Mouse (Mus musculus) heart, embryonic 13.5 days (tissue): Measurements from ENCODE around the gene Mgp. TPM values are rescaled to one million over a fixed set of nuclear protein-coding genes. Genes with fewer than 3 reads are reported as not detected.

ENCODE experiments used
- ATAC-seq: fragments of 200-750 bp; cut with Nextera tagmentation; 2 replicates; pipeline ENCODE4 v1.8.0; 2017; ENCODE audit warnings: moderate TSS enrichment; ENCODE audit not compliant: insufficient number of reproducible peaks, low FRiP score, low TSS enrichment; ENCODE audit errors: extremely low read depth
- H3K27ac ChIP-seq: fragments of 300-500 bp; sonication (generic); replicated peaks from 2 replicates; pipeline ENCODE4 v1.5.1; 2015; ENCODE audit warnings: moderate library complexity, mild to moderate bottlenecking, inconsistent platforms
- H3K27me3 ChIP-seq: fragments of 300-500 bp; sonication (generic); replicated peaks from 2 replicates; pipeline ENCODE4 v1.6.1; 2015; ENCODE audit warnings: mild to moderate bottlenecking, inconsistent platforms
- H3K36me3 ChIP-seq: fragments of 300-500 bp; sonication (generic); 2 replicates; pipeline ENCODE4 v1.6.1; 2015; ENCODE audit warnings: mild to moderate bottlenecking, inconsistent platforms
- H3K4me1 ChIP-seq: fragments of 300-500 bp; sonication (generic); 2 replicates; pipeline ENCODE4 v1.6.1; 2015; ENCODE audit warnings: inconsistent platforms
- H3K4me2 ChIP-seq: fragments of 300-500 bp; sonication (generic); 2 replicates; pipeline ENCODE4 v1.6.1; 2015; ENCODE audit warnings: inconsistent platforms, mild to moderate bottlenecking, moderate library complexity
- H3K4me3 ChIP-seq: fragments of 300-500 bp; sonication (generic); 2 replicates; pipeline ENCODE4 v1.5.1; 2015; ENCODE audit warnings: moderate library complexity, mild to moderate bottlenecking, inconsistent platforms
- H3K9ac ChIP-seq: fragments of 300-500 bp; sonication (generic); 2 replicates; pipeline ENCODE4 v1.6.1; 2015; ENCODE audit warnings: inconsistent platforms, mild to moderate bottlenecking, moderate library complexity
- H3K9me3 ChIP-seq: fragments of 300-500 bp; sonication (generic); 2 replicates; pipeline ENCODE4 v1.6.1; 2016; ENCODE audit warnings: inconsistent platforms
- WGBS: fragments of 180-500 bp; shearing (Covaris S2); methylation state at CpG from one replicate; pipeline ENCODE4 v1.1.7; 2015; ENCODE audit warnings: mixed read lengths; 5-methylcytosine and 5-hydroxymethylcytosine counted together
- polyA plus RNA-seq: library from polyadenylated mRNA; unstranded; fragments of >200 nt; fragmentation: Nextera tagmentation; extraction: Ambion mirVana; gene quantifications from 2 replicates; pipeline ENCODE4 v1.2.1, GENCODE M21; 2015

Mgp gene
- polyA plus RNA-seq, 1 experiment from 2014 or later, result 310 TPM

GRCm38 (mm10) chr6:136848971-136849370 lies 26.7 kb downstream of the Mgp start:
- no peaks in the 10 kb centered on the region for H3K27me3 ChIP-seq
- H3K4me2 ChIP-seq, result no peak overlapping the region
- no peaks in the 10 kb centered on the region for H3K9me3 ChIP-seq
- WGBS, result 76% methylated on average over 5 of the region's 5 CpGs
- ATAC-seq, result no peak
- H3K4me1 ChIP-seq, result peaks cover 25% of the 10 kb centered on the region
- H3K9ac ChIP-seq, result no peak overlapping the region
- peaks cover 26% of the 10 kb centered on the region for H3K36me3 ChIP-seq
- no peak overlapping the region for H3K27ac ChIP-seq
- no peak overlapping the region for H3K4me3 ChIP-seq

- H3K4me1 ChIP-seq, result peaks cover 23% of the 10 kb centered on the region
- H3K27ac ChIP-seq, result no peak overlapping the region
- H3K27me3 ChIP-seq, result no peaks in the 10 kb centered on the region
- no peak overlapping the region for H3K4me2 ChIP-seq
- H3K9me3 ChIP-seq, result no peaks in the 10 kb centered on the region
- H3K36me3 ChIP-seq, result peaks cover 24% of the 10 kb centered on the region
- H3K9ac ChIP-seq, result no peak overlapping the region
- 81% methylated on average over 8 of the region's 8 CpGs for WGBS
- no peak for ATAC-seq
- no peak overlapping the region for H3K4me3 ChIP-seq
Observed at GRCm38 (mm10) chr6:136848399-136848798, 27.2 kb downstream of the Mgp start.

- Histone ChIP-seq H3K9me3 (no peaks in the 10 kb centered on the region), H3K27me3 (no peaks in the 10 kb centered on the region), H3K4me2 (no peak overlapping the region), H3K27ac (no peak overlapping the region), H3K9ac (no peak overlapping the region), H3K4me1 (peaks cover 17% of the 10 kb centered on the region), H3K36me3 (peaks cover 24% of the 10 kb centered on the region), H3K4me3 (no peak overlapping the region)
- ATAC-seq, result no peak
- WGBS, result 16% methylated on average over 2 of the region's 2 CpGs
Observed at GRCm38 (mm10) chr6:136847790-136848189, 27.8 kb downstream of the Mgp start.

- Histone ChIP-seq H3K9ac (no peak overlapping the region), H3K36me3 (peaks cover 24% of the 10 kb centered on the region), H3K9me3 (no peaks in the 10 kb centered on the region), H3K4me2 (no peak overlapping the region), H3K4me3 (no peak overlapping the region), H3K27ac (no peak overlapping the region), H3K27me3 (no peaks in the 10 kb centered on the region), H3K4me1 (peaks cover 11% of the 10 kb centered on the region; the same call in 1 of the 2 replicates)
- 91% methylated on average over 3 of the region's 3 CpGs for WGBS
- ATAC-seq, result no peak
Observed at GRCm38 (mm10) chr6:136847267-136847666, 28.4 kb downstream of the Mgp start.

GRCm38 (mm10) chr6:136845706-136846480 lies 29.7 kb downstream of the Mgp start:
- no peak for ATAC-seq
- Histone ChIP-seq H3K4me2 (no peak overlapping the region), H3K4me1 (0 out of 2 replicates have a peak, but pooled peaks cover 9% of the 10 kb centered on the region), H3K36me3 (peaks cover 17% of the 10 kb centered on the region), H3K9me3 (no peaks in the 10 kb centered on the region), H3K4me3 (no peak overlapping the region), H3K27me3 (no peaks in the 10 kb centered on the region), H3K9ac (no peak overlapping the region), H3K27ac (no peak overlapping the region)
- WGBS, result 69% methylated on average over 5 of the region's 5 CpGs

- no peaks in the 10 kb centered on the region for H3K9me3 ChIP-seq
- WGBS, result 62% methylated on average over 2 of the region's 2 CpGs
- no peak for ATAC-seq
- H3K4me1 ChIP-seq, result 0 out of 2 replicates have a peak, but pooled peaks cover 3% of the 10 kb centered on the region
- H3K27ac ChIP-seq, result no peak overlapping the region
- H3K36me3 ChIP-seq, result peaks cover 17% of the 10 kb centered on the region
- H3K9ac ChIP-seq, result no peak overlapping the region
- H3K4me3 ChIP-seq, result no peak overlapping the region
- no peaks in the 10 kb centered on the region for H3K27me3 ChIP-seq
- H3K4me2 ChIP-seq, result no peak overlapping the region
Observed at GRCm38 (mm10) chr6:136844903-136845302, 30.7 kb downstream of the Mgp start.

- H3K4me3 ChIP-seq, result no peak overlapping the region
- H3K9ac ChIP-seq, result no peak overlapping the region
- no peak for ATAC-seq
- H3K27me3 ChIP-seq, result no peaks in the 10 kb centered on the region
- no peaks in the 10 kb centered on the region for H3K4me1 ChIP-seq
- no peak overlapping the region for H3K27ac ChIP-seq
- no peak overlapping the region for H3K4me2 ChIP-seq
- WGBS, result 67% methylated on average over 3 of the region's 3 CpGs
- no peaks in the 10 kb centered on the region for H3K9me3 ChIP-seq
- no peaks in the 10 kb centered on the region for H3K36me3 ChIP-seq
Observed at GRCm38 (mm10) chr6:136837323-136837722, 38.3 kb downstream of the Mgp start.

- Histone ChIP-seq H3K4me2 (no peak within 1 kb of the TSS), H3K4me3 (no peak within 1 kb of the TSS)
Observed at GRCm38 (mm10) chr6:136835352-136835751, 40.3 kb downstream of the Mgp start, which contains the start of gene Smco3. Smco3 (minus strand) TSS chr6:136835452.

GRCm38 (mm10) chr6:136831712-136832111 lies 43.9 kb downstream of the Mgp start:
- H3K4me2 ChIP-seq, result no peak overlapping the region
- H3K9ac ChIP-seq, result no peak overlapping the region
- no peak overlapping the region for H3K4me3 ChIP-seq
- 63% methylated on average over 5 of the region's 5 CpGs for WGBS
- H3K27ac ChIP-seq, result no peak overlapping the region
- no peaks in the 10 kb centered on the region for H3K36me3 ChIP-seq
- no peaks in the 10 kb centered on the region for H3K9me3 ChIP-seq
- peaks cover 5% of the 10 kb centered on the region; the same call in 1 of the 2 replicates for H3K27me3 ChIP-seq
- H3K4me1 ChIP-seq, result peaks cover 10% of the 10 kb centered on the region
- no peak for ATAC-seq

More at GRCm38 (mm10) chr6:136835352-136835751, 40.3 kb downstream of the Mgp start, which contains the start of gene Smco3:
- Histone ChIP-seq H3K27ac (no peak within 1 kb of the TSS), H3K36me3 (no peaks in the 10 kb centered on the region), H3K9me3 (no peaks in the 10 kb centered on the region), H3K9ac (no peak within 1 kb of the TSS), H3K4me1 (no peaks in the 10 kb centered on the region), H3K27me3 (peaks cover 5% of the 10 kb centered on the region; the same call in 1 of the 2 replicates)
- 43% methylated on average over 4 of the region's 4 CpGs for WGBS
- ATAC-seq, result no peak

- Histone ChIP-seq H3K9me3 (no peaks in the 10 kb centered on the region), H3K4me3 (peak overlapping the region; percentile 100)
- WGBS, result 33% methylated on average over 4 of the region's 4 CpGs
Observed at GRCm38 (mm10) chr6:136828681-136829080, 46.9 kb downstream of the Mgp start.

GRCm38 (mm10) chr6:136827881-136828561 lies 47.6 kb downstream of the Mgp start, which contains the start of gene Wbp11:
Wbp11 (minus strand) TSS chr6:136828233.
- Histone ChIP-seq H3K4me1 (peaks cover 18% of the 10 kb centered on the region), H3K4me2 (peak within 1 kb of the TSS; percentile 91), H3K9me3 (no peaks in the 10 kb centered on the region), H3K9ac (peak within 1 kb of the TSS; percentile 99), H3K36me3 (peaks cover 24% of the 10 kb centered on the region), H3K27ac (peak within 1 kb of the TSS; percentile 88), H3K27me3 (peaks cover 5% of the 10 kb centered on the region; the same call in 1 of the 2 replicates), H3K4me3 (peak within 1 kb of the TSS; percentile 100)
- under 1% methylated on average over 45 of the region's 45 CpGs for WGBS
- ATAC-seq, result peak; percentile 100

More at GRCm38 (mm10) chr6:136828681-136829080, 46.9 kb downstream of the Mgp start:
- H3K36me3 ChIP-seq, result peaks cover 21% of the 10 kb centered on the region
- H3K27me3 ChIP-seq, result peaks cover 5% of the 10 kb centered on the region; the same call in 1 of the 2 replicates
- H3K4me1 ChIP-seq, result peaks cover 18% of the 10 kb centered on the region
- H3K27ac ChIP-seq, result peak overlapping the region; percentile 74
- peak overlapping the region; percentile 66 for H3K4me2 ChIP-seq
- no peak for ATAC-seq
- peak overlapping the region; percentile 72 for H3K9ac ChIP-seq
